Mouse (Mus musculus) limb, embryonic 10.5 days (tissue): ENCODE results near the gene Elavl4. TPM values are rescaled to one million over a fixed set of nuclear protein-coding genes. Genes with fewer than 3 reads are reported as not detected.

Source experiments
- DNase-seq: peaks from one replicate; pipeline ENCODE4 v3.0.0-alpha.2; 2017; ENCODE audit warnings: low spot score
- H3K27ac ChIP-seq: fragments of 300-500 bp; sonication (generic); 2 replicates; pipeline ENCODE4 v1.5.1; 2016; ENCODE audit warnings: mild to moderate bottlenecking
- H3K27me3 ChIP-seq: fragments of 300-500 bp; sonication (generic); 2 replicates; pipeline ENCODE4 v1.6.1; 2016; ENCODE audit warnings: low read depth, mild to moderate bottlenecking; ENCODE audit not compliant: poor library complexity, severe bottlenecking
- H3K36me3 ChIP-seq: fragments of 300-500 bp; sonication (generic); 2 replicates; pipeline ENCODE4 v1.6.1; 2016; ENCODE audit warnings: mild to moderate bottlenecking, moderate library complexity
- H3K4me1 ChIP-seq: fragments of 300-500 bp; sonication (generic); 2 replicates; pipeline ENCODE4 v1.6.1; 2016
- H3K4me3 ChIP-seq: fragments of 300-500 bp; sonication (generic); 2 replicates; pipeline ENCODE4 v1.5.1; 2016; ENCODE audit warnings: mild to moderate bottlenecking, moderate library complexity
- H3K9me3 ChIP-seq: fragments of 300-500 bp; sonication (generic); replicated peaks from 2 replicates; pipeline ENCODE4 v1.6.1; 2016; ENCODE audit warnings: mild to moderate bottlenecking
- WGBS: fragments of 180-500 bp; shearing (Covaris S2); methylation state at CpG from one replicate; pipeline ENCODE4 v1.1.7; 2016; 5-methylcytosine and 5-hydroxymethylcytosine counted together
- polyA plus RNA-seq: library from polyadenylated mRNA; unstranded; fragments of >200 nt; fragmentation: Nextera tagmentation; extraction: Ambion mirVana; gene quantifications from 2 replicates; pipeline ENCODE4 v1.2.1, GENCODE M21; 2016

Elavl4 gene
- polyA plus RNA-seq, 1 experiment from 2014 or later: 5.1 TPM

GRCm38 (mm10) chr4:110209613-110210012, 142.1 kb downstream of the Elavl4 start:
- DNase-seq: no peak
- 31% methylated on average over 5 of the region's 5 CpGs for WGBS
- peaks cover 39% of the 10 kb centered on the region for H3K4me1 ChIP-seq
- no peaks in the 10 kb centered on the region for H3K27me3 ChIP-seq
- H3K4me3 ChIP-seq: no peak overlapping the region
- H3K36me3 ChIP-seq: no peaks in the 10 kb centered on the region
- H3K9me3 ChIP-seq: no peaks in the 10 kb centered on the region
- no peak overlapping the region for H3K27ac ChIP-seq

GRCm38 (mm10) chr4:110201680-110202079, 150.0 kb downstream of the Elavl4 start:
- peaks cover 4% of the 10 kb centered on the region; the same call in 1 of the 2 replicates for H3K4me1 ChIP-seq
- no peaks in the 10 kb centered on the region for H3K27me3 ChIP-seq
- H3K9me3 ChIP-seq: no peaks in the 10 kb centered on the region
- no peak overlapping the region for H3K4me3 ChIP-seq
- H3K27ac ChIP-seq: no peak overlapping the region
- no peaks in the 10 kb centered on the region for H3K36me3 ChIP-seq
- WGBS: 94% methylated on average over 3 of the region's 3 CpGs
- DNase-seq: no peak

- no peak for DNase-seq
- Histone ChIP-seq H3K4me3 (no peak overlapping the region), H3K4me1 (peaks cover 4% of the 10 kb centered on the region; the same call in 1 of the 2 replicates), H3K9me3 (0 out of 2 replicates have a peak, but pooled peaks cover 2% of the 10 kb centered on the region), H3K36me3 (no peaks in the 10 kb centered on the region), H3K27me3 (no peaks in the 10 kb centered on the region), H3K27ac (no peak overlapping the region)
- WGBS: 91% methylated on average over 5 of the region's 5 CpGs
Measured at GRCm38 (mm10) chr4:110199897-110200296, 151.8 kb downstream of the Elavl4 start.

GRCm38 (mm10) chr4:110198600-110198999, 153.1 kb downstream of the Elavl4 start:
- H3K9me3 ChIP-seq: 0 out of 2 replicates have a peak, but pooled peaks cover 2% of the 10 kb centered on the region
- H3K36me3 ChIP-seq: no peaks in the 10 kb centered on the region
- no peak overlapping the region for H3K27ac ChIP-seq
- 80% methylated on average over 2 of the region's 2 CpGs for WGBS
- no peak overlapping the region for H3K4me3 ChIP-seq
- DNase-seq: no peak
- H3K4me1 ChIP-seq: peaks cover 4% of the 10 kb centered on the region; the same call in 1 of the 2 replicates
- H3K27me3 ChIP-seq: no peaks in the 10 kb centered on the region

GRCm38 (mm10) chr4:110177263-110177662, 174.4 kb downstream of the Elavl4 start:
- no peak overlapping the region for H3K4me3 ChIP-seq

GRCm38 (mm10) chr4:110172028-110172427, 179.7 kb downstream of the Elavl4 start:
- Histone ChIP-seq H3K9me3 (no peaks in the 10 kb centered on the region), H3K27ac (no peak overlapping the region), H3K27me3 (no peaks in the 10 kb centered on the region), H3K4me3 (no peak overlapping the region), H3K4me1 (peaks cover 8% of the 10 kb centered on the region), H3K36me3 (no peaks in the 10 kb centered on the region)
- no peak for DNase-seq
- WGBS: 89% methylated on average over 5 of the region's 5 CpGs

More at GRCm38 (mm10) chr4:110177263-110177662, 174.4 kb downstream of the Elavl4 start:
- H3K4me1 ChIP-seq: no peaks in the 10 kb centered on the region
- H3K9me3 ChIP-seq: no peaks in the 10 kb centered on the region
- 89% methylated on average over 2 of the region's 2 CpGs for WGBS
- no peaks in the 10 kb centered on the region for H3K27me3 ChIP-seq
- H3K36me3 ChIP-seq: no peaks in the 10 kb centered on the region
- no peak overlapping the region for H3K27ac ChIP-seq
- no peak for DNase-seq

- WGBS: 85% methylated on average over 5 of the region's 5 CpGs
- Histone ChIP-seq H3K27me3 (no peaks in the 10 kb centered on the region), H3K9me3 (no peaks in the 10 kb centered on the region), H3K27ac (no peak overlapping the region), H3K4me1 (peaks cover 8% of the 10 kb centered on the region), H3K4me3 (no peak overlapping the region), H3K36me3 (no peaks in the 10 kb centered on the region)
- no peak for DNase-seq
Measured at GRCm38 (mm10) chr4:110165217-110165616, 186.5 kb downstream of the Elavl4 start.

- no peaks in the 10 kb centered on the region for H3K9me3 ChIP-seq
- no peak overlapping the region for H3K27ac ChIP-seq
- no peaks in the 10 kb centered on the region for H3K36me3 ChIP-seq
- WGBS: 87% methylated on average over 3 of the region's 3 CpGs
- 0 out of 2 replicates have a peak, but pooled peaks cover 7% of the 10 kb centered on the region for H3K4me1 ChIP-seq
- DNase-seq: no peak
- H3K27me3 ChIP-seq: no peaks in the 10 kb centered on the region
- no peak overlapping the region for H3K4me3 ChIP-seq
Measured at GRCm38 (mm10) chr4:110161600-110161999, 190.1 kb downstream of the Elavl4 start.

- Histone ChIP-seq H3K9me3 (no peaks in the 10 kb centered on the region), H3K4me3 (no peak overlapping the region), H3K36me3 (no peaks in the 10 kb centered on the region), H3K4me1 (peaks cover 18% of the 10 kb centered on the region), H3K27me3 (no peaks in the 10 kb centered on the region), H3K27ac (no peak overlapping the region)
- 42% methylated on average over 3 of the region's 3 CpGs for WGBS
- DNase-seq: no peak
Measured at GRCm38 (mm10) chr4:110157515-110158159, 194.1 kb downstream of the Elavl4 start.

GRCm38 (mm10) chr4:110155954-110156353, 195.8 kb downstream of the Elavl4 start:
- Histone ChIP-seq H3K36me3 (no peaks in the 10 kb centered on the region), H3K9me3 (no peaks in the 10 kb centered on the region), H3K4me1 (peaks cover 25% of the 10 kb centered on the region), H3K27ac (no peak overlapping the region), H3K27me3 (no peaks in the 10 kb centered on the region), H3K4me3 (no peak overlapping the region)
- no peak for DNase-seq
- 52% methylated on average over 2 of the region's 2 CpGs for WGBS

Other genes starting within 250 kb of the Elavl4 start
- gene Agbl4, start 45.8 kb upstream of the Elavl4 start, polyA plus RNA-seq: not detected in 2 replicates